Mouse (Mus musculus): ENCODE data around the gene Tmem160. TPM values are rescaled to one million over a fixed set of nuclear protein-coding genes. Genes with fewer than 3 reads are reported as not detected.

Gene Tmem160
- polyA plus RNA-seq, 1 experiment from 2014 or later = 51.4 TPM

GRCm38 (mm10) chr7:16412220-16412896 lies 40.2 kb upstream of the Tmem160 start:
- H3K27ac ChIP-seq (ENCODE audit: low read depth, low read length) = peak overlapping the region; percentile 36; the same call in 1 of the 2 replicates
- no peaks in the 10 kb centered on the region; the same call in 1 of the 2 replicates for H3K4me1 ChIP-seq (replicated peaks; ENCODE audit: control insufficient read depth, insufficient read depth, low read length)
- 86% methylated on average over 8 of the region's 8 CpGs for WGBS
- DNase-seq (ENCODE audit: low spot score) (no peak), ATAC-seq (ENCODE audit: low FRiP score) (0 out of 2 replicates have a peak, but pooled peaks have one; percentile 19)
- H3K9me3 ChIP-seq (ENCODE audit: control insufficient read depth, low read length) = no peaks in the 10 kb centered on the region; the same call in 1 of the 2 replicates
- no peak overlapping the region for H3K4me3 ChIP-seq (ENCODE audit: low read depth, low read length)
- H3K36me3 ChIP-seq (ENCODE audit: control insufficient read depth, insufficient read depth, low read length) = peaks cover 3% of the 10 kb centered on the region; the same call in 1 of the 2 replicates
- no peaks in the 10 kb centered on the region for H3K27me3 ChIP-seq (ENCODE audit: control insufficient read depth, insufficient read depth, low read length)
- H3K4me2 ChIP-seq (replicated peaks; ENCODE audit: low read depth, low read length) = no peak overlapping the region
- H3K9ac ChIP-seq (ENCODE audit: low read depth, low read length) = no peak overlapping the region

GRCm38 (mm10) chr7:16412930-16413329 lies 39.6 kb upstream of the Tmem160 start:
- Histone ChIP-seq H3K36me3 (ENCODE audit: control insufficient read depth, insufficient read depth, low read length) (peaks cover 3% of the 10 kb centered on the region; the same call in 1 of the 2 replicates), H3K27me3 (ENCODE audit: control insufficient read depth, insufficient read depth, low read length) (no peaks in the 10 kb centered on the region), H3K4me3 (ENCODE audit: low read depth, low read length) (no peak overlapping the region), H3K9ac (ENCODE audit: low read depth, low read length) (0 out of 2 replicates have a peak overlapping the region, but pooled peaks have one; percentile 16), H3K9me3 (ENCODE audit: control insufficient read depth, low read length) (no peaks in the 10 kb centered on the region; the same call in 1 of the 2 replicates), H3K27ac (ENCODE audit: low read depth, low read length) (peak overlapping the region; percentile 36; the same call in 1 of the 2 replicates), H3K4me1 (replicated peaks; ENCODE audit: control insufficient read depth, insufficient read depth, low read length) (no peaks in the 10 kb centered on the region; the same call in 1 of the 2 replicates), H3K4me2 (replicated peaks; ENCODE audit: low read depth, low read length) (no peak overlapping the region)
- WGBS = 83% methylated on average over 2 of the region's 2 CpGs
- DNase-seq (ENCODE audit: low spot score) = no peak
- no peak for ATAC-seq (ENCODE audit: low FRiP score)

- H3K27me3 ChIP-seq (ENCODE audit: control insufficient read depth, insufficient read depth, low read length) = no peaks in the 10 kb centered on the region
- no peak overlapping the region for H3K9ac ChIP-seq (ENCODE audit: low read depth, low read length)
- WGBS = 88% methylated on average over 3 of the region's 3 CpGs
- H3K9me3 ChIP-seq (ENCODE audit: control insufficient read depth, low read length) = no peaks in the 10 kb centered on the region
- DNase-seq (ENCODE audit: low spot score) = no peak
- no peak overlapping the region for H3K4me3 ChIP-seq (ENCODE audit: low read depth, low read length)
- H3K4me2 ChIP-seq (replicated peaks; ENCODE audit: low read depth, low read length) = no peak overlapping the region
- H3K27ac ChIP-seq (ENCODE audit: low read depth, low read length) = no peak overlapping the region
- ATAC-seq (ENCODE audit: low FRiP score) = no peak
- no peaks in the 10 kb centered on the region; the same call in 1 of the 2 replicates for H3K4me1 ChIP-seq (replicated peaks; ENCODE audit: control insufficient read depth, insufficient read depth, low read length)
- peaks cover 11% of the 10 kb centered on the region for H3K36me3 ChIP-seq (ENCODE audit: control insufficient read depth, insufficient read depth, low read length)
Measured at GRCm38 (mm10) chr7:16415426-16415825, 37.2 kb upstream of the Tmem160 start.

GRCm38 (mm10) chr7:16417141-16417771 lies 35.3 kb upstream of the Tmem160 start:
- DNase-seq (ENCODE audit: low spot score) = no peak
- Histone ChIP-seq H3K4me3 (ENCODE audit: low read depth, low read length) (no peak overlapping the region), H3K9ac (ENCODE audit: low read depth, low read length) (no peak overlapping the region), H3K27ac (ENCODE audit: low read depth, low read length) (no peak overlapping the region), H3K4me1 (replicated peaks; ENCODE audit: control insufficient read depth, insufficient read depth, low read length) (no peaks in the 10 kb centered on the region; the same call in 1 of the 2 replicates), H3K4me2 (replicated peaks; ENCODE audit: low read depth, low read length) (no peak overlapping the region), H3K36me3 (ENCODE audit: control insufficient read depth, insufficient read depth, low read length) (peaks cover 25% of the 10 kb centered on the region), H3K27me3 (ENCODE audit: control insufficient read depth, insufficient read depth, low read length) (no peaks in the 10 kb centered on the region), H3K9me3 (ENCODE audit: control insufficient read depth, low read length) (no peaks in the 10 kb centered on the region)
- no peak for ATAC-seq (ENCODE audit: low FRiP score)
- whole genome bisulfite sequencing = 95% methylated on average over 10 of the region's 10 CpGs

GRCm38 (mm10) chr7:16418713-16419112 lies 33.9 kb upstream of the Tmem160 start:
- H3K9me3 ChIP-seq (ENCODE audit: control insufficient read depth, low read length) = no peaks in the 10 kb centered on the region
- no peaks in the 10 kb centered on the region for H3K4me1 ChIP-seq (replicated peaks; ENCODE audit: control insufficient read depth, insufficient read depth, low read length)
- 93% methylated on average over 5 of the region's 5 CpGs for WGBS
- no peak overlapping the region for H3K9ac ChIP-seq (ENCODE audit: low read depth, low read length)
- H3K27ac ChIP-seq (ENCODE audit: low read depth, low read length) = no peak overlapping the region
- H3K4me2 ChIP-seq (replicated peaks; ENCODE audit: low read depth, low read length) = no peak overlapping the region
- ATAC-seq (ENCODE audit: low FRiP score) = no peak
- H3K4me3 ChIP-seq (ENCODE audit: low read depth, low read length) = no peak overlapping the region
- DNase-seq (ENCODE audit: low spot score) = no peak
- H3K27me3 ChIP-seq (ENCODE audit: control insufficient read depth, insufficient read depth, low read length) = no peaks in the 10 kb centered on the region
- peaks cover 25% of the 10 kb centered on the region for H3K36me3 ChIP-seq (ENCODE audit: control insufficient read depth, insufficient read depth, low read length)

- no peaks in the 10 kb centered on the region for H3K9me3 ChIP-seq (ENCODE audit: control insufficient read depth, low read length)
- H3K4me3 ChIP-seq (ENCODE audit: low read depth, low read length) = no peak overlapping the region
- no peak overlapping the region for H3K27ac ChIP-seq (ENCODE audit: low read depth, low read length)
- no peaks in the 10 kb centered on the region for H3K4me1 ChIP-seq (replicated peaks; ENCODE audit: control insufficient read depth, insufficient read depth, low read length)
- no peak overlapping the region for H3K4me2 ChIP-seq (replicated peaks; ENCODE audit: low read depth, low read length)
- H3K27me3 ChIP-seq (ENCODE audit: control insufficient read depth, insufficient read depth, low read length) = no peaks in the 10 kb centered on the region
- peaks cover 28% of the 10 kb centered on the region for H3K36me3 ChIP-seq (ENCODE audit: control insufficient read depth, insufficient read depth, low read length)
- DNase-seq (ENCODE audit: low spot score) (no peak), ATAC-seq (ENCODE audit: low FRiP score) (no peak)
- WGBS = 93% methylated on average over 8 of the region's 8 CpGs
- no peak overlapping the region for H3K9ac ChIP-seq (ENCODE audit: low read depth, low read length)
Measured at GRCm38 (mm10) chr7:16420493-16421118, 32.0 kb upstream of the Tmem160 start.

GRCm38 (mm10) chr7:16422222-16422856 lies 30.2 kb upstream of the Tmem160 start:
- H3K4me2 ChIP-seq (replicated peaks; ENCODE audit: low read depth, low read length) = no peak overlapping the region
- no peaks in the 10 kb centered on the region for H3K4me1 ChIP-seq (replicated peaks; ENCODE audit: control insufficient read depth, insufficient read depth, low read length)
- WGBS = 91% methylated on average over 18 of the region's 18 CpGs
- H3K27ac ChIP-seq (ENCODE audit: low read depth, low read length) = no peak overlapping the region
- no peak overlapping the region for H3K9ac ChIP-seq (ENCODE audit: low read depth, low read length)
- H3K27me3 ChIP-seq (ENCODE audit: control insufficient read depth, insufficient read depth, low read length) = no peaks in the 10 kb centered on the region
- DNase-seq (ENCODE audit: low spot score) (no peak), ATAC-seq (ENCODE audit: low FRiP score) (no peak)
- peaks cover 29% of the 10 kb centered on the region for H3K36me3 ChIP-seq (ENCODE audit: control insufficient read depth, insufficient read depth, low read length)
- H3K9me3 ChIP-seq (ENCODE audit: control insufficient read depth, low read length) = no peaks in the 10 kb centered on the region
- no peak overlapping the region for H3K4me3 ChIP-seq (ENCODE audit: low read depth, low read length)

GRCm38 (mm10) chr7:16423731-16424130 lies 28.8 kb upstream of the Tmem160 start:
- DNase-seq (ENCODE audit: low spot score) (no peak), ATAC-seq (ENCODE audit: low FRiP score) (no peak)
- Histone ChIP-seq H3K4me3 (ENCODE audit: low read depth, low read length) (no peak overlapping the region), H3K9me3 (ENCODE audit: control insufficient read depth, low read length) (no peaks in the 10 kb centered on the region), H3K9ac (ENCODE audit: low read depth, low read length) (no peak overlapping the region), H3K4me2 (replicated peaks; ENCODE audit: low read depth, low read length) (no peak overlapping the region), H3K27ac (ENCODE audit: low read depth, low read length) (no peak overlapping the region), H3K27me3 (ENCODE audit: control insufficient read depth, insufficient read depth, low read length) (no peaks in the 10 kb centered on the region), H3K4me1 (replicated peaks; ENCODE audit: control insufficient read depth, insufficient read depth, low read length) (no peaks in the 10 kb centered on the region), H3K36me3 (ENCODE audit: control insufficient read depth, insufficient read depth, low read length) (peaks cover 31% of the 10 kb centered on the region)
- WGBS = 93% methylated on average over 9 of the region's 9 CpGs

Data from hindbrain, embryonic 11.5 days (tissue).